Mouse (Mus musculus) layer of hippocampus, postnatal 10 days (tissue): ENCODE measurements at regions not wholly inside any gene's neighbourhood (a gene's known extent, or its start where the extent isn't known, plus 50 kb on each side); places are given as distances from the start of the nearest gene placed in this dataset.

Experiments used
- DNase-seq, 2 experiments: peaks; one replicate each; pipeline ENCODE4 v3.0.0; 2021; ENCODE audit warnings: low spot score in 2 of 2

- no peak for DNase-seq
These were observed 138.1 kb upstream of the Igf1 start for GRCm38 (mm10) chr10:87719978-87720377.

DNA sequence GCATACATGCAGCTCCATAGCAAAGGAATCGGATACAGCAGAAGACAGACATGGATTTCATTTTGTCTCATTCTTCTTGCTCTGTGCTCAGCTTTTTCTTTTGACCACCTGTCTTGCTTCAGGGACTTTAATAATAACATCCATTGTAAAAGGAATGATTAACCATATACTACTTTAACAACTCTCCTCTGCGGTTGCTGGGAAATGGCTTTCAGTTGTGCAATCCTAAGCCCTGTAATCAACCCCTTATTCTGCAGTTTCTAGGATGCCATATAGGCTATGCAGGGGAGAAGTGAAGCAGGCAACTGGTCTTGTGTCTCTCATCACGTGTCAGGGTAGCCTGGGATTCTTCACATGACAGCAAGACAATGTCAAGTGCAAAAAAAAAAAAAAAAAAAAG is 135.8 kb upstream of the Igf1 start:
- no peak for DNase-seq

DNA sequence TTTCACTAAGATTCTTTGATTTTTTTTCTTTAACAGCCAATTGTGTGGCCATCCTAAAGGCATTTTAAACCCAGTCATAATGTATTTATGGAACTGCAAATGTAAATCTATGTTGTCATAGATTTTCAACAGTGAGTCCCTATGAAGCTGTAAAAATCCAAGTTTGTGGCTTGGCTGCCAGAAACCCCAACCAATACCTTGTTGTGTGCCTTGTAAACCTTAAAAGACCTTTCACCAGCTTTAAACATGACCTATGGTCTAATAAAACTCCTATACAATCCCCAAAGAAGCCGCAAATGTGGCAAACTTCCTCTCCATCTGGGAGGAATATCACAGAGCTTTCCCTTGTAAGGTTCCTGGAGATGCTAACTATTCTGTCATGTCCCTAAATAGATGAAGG is 125.4 kb upstream of the Igf1 start:
- no peak for DNase-seq

DNA sequence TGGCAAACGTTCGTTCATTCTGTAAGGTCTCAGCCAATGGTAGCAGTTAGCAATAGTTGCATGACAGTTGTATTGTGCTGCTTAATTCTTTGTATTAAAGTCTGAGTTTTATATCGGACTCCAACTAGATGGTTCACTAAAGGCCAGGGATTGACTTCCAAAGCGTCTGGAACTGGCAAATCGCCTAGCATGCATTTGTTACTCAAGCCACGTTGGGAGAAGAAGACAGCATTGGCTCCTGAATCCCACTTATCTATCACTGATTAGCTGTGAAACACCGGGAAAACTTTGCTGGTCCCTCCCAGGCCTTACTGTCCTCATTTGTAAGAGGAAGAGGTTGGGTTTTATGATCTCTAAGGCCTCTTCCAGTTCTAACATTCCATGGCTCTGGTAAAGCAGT is 124.8 kb upstream of the Igf1 start:
- no peak for DNase-seq

DNA sequence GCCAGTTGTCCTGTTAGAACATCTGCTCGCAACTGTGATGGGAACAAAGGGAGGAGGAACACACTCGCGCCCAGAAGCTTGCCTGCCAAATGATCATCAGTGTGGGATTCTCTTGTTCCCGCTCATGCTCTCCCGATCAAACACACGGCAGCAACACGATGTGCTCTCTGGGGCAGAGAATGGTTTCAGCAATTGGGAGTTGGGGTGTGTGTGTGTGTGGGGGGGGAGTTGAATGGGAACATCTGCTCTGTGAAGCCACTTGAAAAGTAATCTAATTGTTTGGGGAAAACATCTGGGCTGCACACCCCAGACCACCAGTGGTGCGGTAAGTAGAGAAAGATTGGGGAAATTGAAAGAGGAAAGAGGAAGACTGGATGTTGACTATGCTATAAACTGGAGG is 117.7 kb upstream of the Igf1 start:
- peak in 1 of 2 experiments; percentile 15 for DNase-seq

DNA sequence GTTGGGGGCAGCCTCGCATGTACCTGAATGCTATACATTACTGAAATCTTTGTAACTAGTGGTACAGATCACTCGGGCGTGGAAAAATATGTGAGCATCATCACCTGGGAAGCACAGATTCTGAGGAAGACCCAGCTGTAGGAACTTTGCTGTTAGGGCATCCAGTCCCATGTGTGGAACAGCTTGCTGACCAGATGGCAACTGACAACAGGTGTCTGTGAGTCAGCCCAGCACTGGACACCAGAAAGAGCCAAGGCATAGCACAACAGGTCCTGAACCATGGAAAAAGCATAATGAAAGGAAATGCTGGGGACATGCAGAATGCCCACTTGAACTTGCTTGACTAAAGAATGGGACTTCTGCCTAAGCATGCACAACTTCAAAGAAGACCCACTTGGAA is 115.3 kb upstream of the Igf1 start:
- DNase-seq, result no peak

- DNase-seq, result no peak
These were observed 110.1 kb upstream of the Igf1 start for GRCm38 (mm10) chr10:87747846-87748552.

- DNase-seq, result no peak
These were observed 109.4 kb upstream of the Igf1 start for GRCm38 (mm10) chr10:87748631-87749193.

DNA sequence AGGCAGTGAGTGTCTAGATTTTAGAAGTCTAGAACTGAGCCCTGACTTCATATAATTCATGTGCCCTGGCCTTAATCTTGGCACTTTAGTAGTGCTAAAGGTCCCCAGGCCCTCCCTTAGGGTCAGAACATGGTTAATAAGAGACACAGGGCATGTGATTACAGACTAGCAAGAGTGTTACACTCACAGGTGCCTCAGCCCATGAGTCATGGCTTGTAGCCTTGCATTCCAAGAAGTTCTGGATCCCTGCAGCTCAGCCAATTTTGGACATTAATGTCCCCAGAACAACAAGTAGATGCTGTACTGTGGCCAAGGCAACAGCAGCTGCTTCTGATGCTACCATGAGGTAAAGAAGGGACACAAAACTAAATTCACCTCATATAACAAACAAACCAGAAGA is 107.7 kb upstream of the Igf1 start:
- no peak for DNase-seq

GRCm38 (mm10) chr10:87750972-87751371 is 107.1 kb upstream of the Igf1 start:
- no peak for DNase-seq

GRCm38 (mm10) chr10:87752117-87752516 is 105.9 kb upstream of the Igf1 start:
- DNase-seq, result no peak

GRCm38 (mm10) chr10:87753483-87753882 is 104.6 kb upstream of the Igf1 start:
- DNase-seq, result no peak

DNA sequence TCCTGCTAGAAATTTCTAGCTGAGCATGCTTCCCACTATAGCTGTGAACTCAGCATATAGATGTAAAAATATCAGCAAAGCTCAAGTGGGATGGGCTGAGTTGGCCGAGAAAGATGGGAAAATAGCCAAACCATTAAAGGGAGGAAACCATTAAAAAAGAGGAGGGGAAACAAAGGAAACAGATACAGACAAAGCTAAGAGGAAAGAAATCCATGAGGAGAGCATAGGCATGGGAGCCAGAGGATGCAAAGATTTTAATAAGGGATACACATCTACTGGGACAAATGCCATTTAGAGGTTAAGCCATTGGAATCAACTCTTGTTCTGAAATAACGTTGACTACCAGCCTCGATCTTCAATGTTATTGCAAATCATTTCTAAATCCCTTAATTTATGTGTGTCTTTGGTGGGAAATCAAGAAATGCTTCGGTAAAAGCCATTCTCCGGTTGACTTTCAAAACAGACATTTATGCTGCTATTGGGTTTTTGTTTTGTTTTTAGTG is 96.5 kb upstream of the Igf1 start:
- DNase-seq, result no peak

GRCm38 (mm10) chr10:87787521-87787920 is 70.5 kb upstream of the Igf1 start:
- DNase-seq, result peak; percentile 15 to 26

DNA sequence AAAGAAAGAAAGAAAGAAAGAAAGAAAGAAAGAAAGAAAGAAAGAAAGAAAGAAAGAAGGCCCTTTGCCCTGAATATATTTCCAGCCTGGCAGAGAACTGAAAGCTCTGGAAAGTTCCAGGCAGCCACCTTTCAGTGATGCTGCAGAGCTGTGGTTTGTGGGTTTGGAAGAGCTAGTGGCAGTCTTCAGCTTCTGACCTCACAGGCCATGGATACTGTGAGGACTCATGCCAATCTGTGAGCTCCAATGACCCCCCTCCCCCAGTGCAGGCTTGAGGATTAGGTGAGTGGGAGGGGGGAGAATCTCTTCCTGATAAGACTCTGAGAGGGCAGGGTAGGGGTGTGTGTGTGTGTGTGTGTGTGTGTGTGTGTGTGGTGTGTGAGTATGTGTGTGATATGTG is 65.7 kb upstream of the Igf1 start:
- no peak for DNase-seq

- no peak for DNase-seq
These were observed 53.9 kb upstream of the Igf1 start for GRCm38 (mm10) chr10:87803936-87804791.

DNA sequence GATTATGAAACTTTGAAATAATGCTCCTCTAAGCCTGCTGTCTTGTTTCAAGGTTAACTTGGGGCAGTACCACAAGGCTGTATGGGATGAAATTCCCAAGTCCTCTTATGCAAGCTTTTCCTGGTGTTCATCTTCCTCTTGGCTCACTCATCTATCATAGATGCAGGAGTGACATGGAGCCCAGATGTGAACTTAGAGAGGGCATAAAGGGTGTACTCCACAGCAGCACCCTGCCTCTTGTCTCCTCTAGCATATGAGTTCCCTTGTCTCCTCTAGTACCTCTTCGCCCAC is 53.3 kb upstream of the Igf1 start:
- no peak for DNase-seq
